Mouse (Mus musculus) heart, postnatal 36 days (tissue): ENCODE results near the gene Gm19402. TPM values are rescaled to one million over a fixed set of nuclear protein-coding genes. Genes with fewer than 3 reads are reported as not detected.
"Not testable (repeated sequence)": the region's sequence is repeated elsewhere in the genome, so short reads cannot be mapped to it uniquely, and the experiment has no call there.

Source experiments
- DNase-seq, 2 experiments: peaks; one replicate each; pipeline ENCODE4 v3.0.0; 2021 to 2022
- intact Hi-C: fragments of 180-260 bp; cut with DNase I; formaldehyde crosslinking; loops from one replicate; pipeline ENCODE4 v1.15.1; 2025
- total RNA-seq, 2 experiments: library from RNA; stranded (reverse); gene quantifications; 2 replicates each; pipeline ENCODE4 v1.2.3; 2021

The Gm19402 gene
- total RNA-seq, result not detected

DNA sequence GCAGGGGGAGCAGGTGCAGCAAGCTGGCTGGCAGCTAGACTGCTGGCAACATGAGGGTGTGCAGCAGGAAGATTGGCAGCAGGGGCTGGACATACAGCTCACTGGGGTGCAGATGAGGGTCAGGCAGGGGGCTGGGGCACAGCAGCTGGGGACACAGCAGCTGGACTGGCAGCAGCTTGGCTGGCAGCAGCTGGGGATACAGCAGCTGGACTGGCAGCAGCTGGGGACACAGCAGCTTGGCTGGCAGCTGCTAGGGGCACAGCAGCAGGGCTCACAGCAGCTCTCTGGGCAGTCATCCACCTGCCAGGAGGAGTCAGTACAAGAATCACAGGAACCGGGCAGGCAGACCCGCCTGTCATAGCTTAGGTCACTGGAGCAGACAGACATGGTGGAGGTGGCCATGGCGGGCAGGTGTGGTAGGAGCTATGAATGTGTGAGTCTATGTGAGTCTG, at the start of gene Gm19402:
Gene Gm19402, minus strand, starts transcription at position 402 of the 452 bp plus-strand sequence.
- DNase-seq, result not testable (repeated sequence)

DNA sequence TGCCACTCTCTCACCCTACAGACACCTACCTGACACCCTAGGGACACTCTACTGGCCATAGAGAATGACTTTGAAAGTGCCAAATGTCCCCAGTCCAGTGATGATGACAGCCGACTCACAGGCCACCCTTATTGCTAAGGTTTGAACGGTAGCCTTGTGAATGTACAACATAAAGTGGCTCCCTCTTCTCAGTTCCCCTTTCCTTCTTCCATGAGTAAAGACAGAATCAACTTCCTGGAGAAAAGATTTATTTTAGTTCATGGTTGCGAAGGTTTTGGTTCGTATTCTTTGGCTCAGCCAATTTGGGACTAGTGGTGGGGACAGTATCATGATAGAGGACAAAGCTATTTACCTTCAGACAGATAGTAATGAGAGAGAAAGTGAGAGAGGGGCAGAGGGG, 48.4 kb upstream of the Gm19402 start:
- intact Hi-C loops, result no loop called here
- DNase-seq, result no peak

More for the DNA sequence above, at the start of gene Gm19402:
- intact Hi-C loops, result not testable (repeated sequence)

- intact Hi-C loops, result no loop called here
- no peak for DNase-seq
Observed at GRCm38 (mm10) chr10:77735928-77736327, 45.4 kb upstream of the Gm19402 start.

GRCm38 (mm10) chr10:77729241-77729640, 38.7 kb upstream of the Gm19402 start:
- DNase-seq, result no peak

GRCm38 (mm10) chr10:77728280-77728679, 37.7 kb upstream of the Gm19402 start:
- DNase-seq, result no peak
- intact Hi-C loops, result loop anchor here (2.0 kb wide), 2 partner anchors 87 to 151 kb away; partner anchors contain the start of gene Gm2696

More at GRCm38 (mm10) chr10:77729241-77729640, 38.7 kb upstream of the Gm19402 start:
- intact Hi-C loops, result loop anchor here (2.0 kb wide), 2 partner anchors 86 to 150 kb away; partner anchors contain the start of gene Gm2696

DNA sequence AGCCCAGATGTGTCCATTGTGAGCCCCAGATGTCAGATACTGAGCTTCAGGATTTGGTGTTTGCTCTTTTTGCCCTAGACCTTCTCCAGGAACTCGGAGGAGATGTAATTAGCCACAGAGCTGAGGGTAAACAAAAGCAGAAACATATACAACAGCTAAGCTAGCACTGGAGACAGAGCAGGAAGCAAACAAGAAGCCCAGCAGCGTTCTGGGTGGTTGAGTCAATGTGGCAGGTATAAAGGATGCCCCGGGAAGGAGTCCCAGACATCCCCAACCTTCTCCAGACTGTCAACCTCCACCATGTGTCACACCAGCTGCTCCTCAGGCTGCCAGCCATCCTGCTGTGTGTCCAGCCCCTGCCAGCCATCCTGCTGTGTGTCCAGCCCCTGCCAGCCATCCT, 35.6 kb upstream of the Gm19402 start, which contains the start of gene Gm10100:
Gene Gm10100, plus strand, starts transcription at position 301 of the 400 bp plus-strand sequence.
- no peak for DNase-seq
- intact Hi-C loops, result no loop called here

- intact Hi-C loops, result no loop called here
- no peak for DNase-seq
Observed at GRCm38 (mm10) chr10:77724855-77725254, 34.3 kb upstream of the Gm19402 start.

DNA sequence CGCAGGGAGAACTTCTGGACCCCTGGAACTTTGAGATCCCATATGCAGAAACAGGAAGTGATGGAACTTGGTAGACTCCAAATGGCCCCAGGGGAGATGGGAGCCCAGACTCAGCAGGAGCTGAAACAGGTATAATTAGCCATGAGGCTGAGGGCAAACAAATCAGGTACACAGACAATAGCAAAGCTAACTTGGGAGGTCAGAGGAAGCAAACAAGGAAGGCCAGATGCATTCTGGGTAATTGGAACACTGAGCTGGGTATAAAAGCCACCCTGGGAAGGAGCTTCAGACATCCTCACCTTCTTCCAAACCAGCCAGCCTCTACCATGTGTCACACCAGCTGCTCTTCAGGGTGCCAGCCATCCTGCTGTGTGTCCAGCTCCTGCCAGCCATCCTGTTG, 29.7 kb upstream of the Gm19402 start, which contains the start of gene Krtap12-1:
Gene Krtap12-1, plus strand, starts transcription at position 301 of the 400 bp plus-strand sequence.
- DNase-seq, intact Hi-C loops: not testable (repeated sequence)

GRCm38 (mm10) chr10:77715507-77715906, 24.9 kb upstream of the Gm19402 start, which contains the start of gene Gm10142:
Gene Gm10142, plus strand, starts transcription at chr10:77715807.
- intact Hi-C loops, result no loop called here
- no peak for DNase-seq

GRCm38 (mm10) chr10:77713734-77714133, 23.2 kb upstream of the Gm19402 start:
- intact Hi-C loops, result loop anchor here (5.0 kb wide), 1 partner anchor 164 kb away; no protein-coding TSS in a partner anchor
- DNase-seq, result peak in 1 of 2 experiments; percentile 2

- DNase-seq, result not testable (repeated sequence)
- intact Hi-C loops, result loop anchor here (5.0 kb wide), 1 partner anchor 166 kb away; no protein-coding TSS in a partner anchor
Observed at GRCm38 (mm10) chr10:77711157-77711556, 20.6 kb upstream of the Gm19402 start, which contains the start of gene Gm10024. Gene Gm10024, plus strand, starts transcription at chr10:77711457.

GRCm38 (mm10) chr10:77709831-77710230, 19.3 kb upstream of the Gm19402 start:
- intact Hi-C loops, result loop anchor here (5.0 kb wide), 1 partner anchor 167 kb away; no protein-coding TSS in a partner anchor
- no peak for DNase-seq

DNA sequence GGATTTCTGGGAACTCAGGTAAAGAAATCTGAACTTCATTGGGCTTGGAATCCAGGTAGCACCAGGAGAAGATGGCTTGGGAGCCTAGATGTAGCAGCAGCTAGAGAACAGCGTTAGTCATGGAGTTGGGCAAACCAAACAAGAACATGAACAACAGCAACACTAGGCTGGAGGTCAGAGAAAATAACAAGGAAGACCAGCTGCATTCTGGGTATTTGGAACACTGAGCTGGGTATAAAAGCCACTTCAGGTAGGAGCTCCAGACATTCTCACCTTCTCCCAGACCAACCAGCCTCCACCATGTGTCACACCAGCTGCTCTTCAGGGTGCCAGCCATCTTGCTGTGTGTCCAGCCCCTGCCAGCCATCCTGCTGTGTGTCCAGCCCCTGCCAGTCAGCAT, 15.8 kb upstream of the Gm19402 start, which contains the start of gene Gm10272:
Gene Gm10272, plus strand, starts transcription at position 301 of the 400 bp plus-strand sequence.
- DNase-seq, result no peak
- intact Hi-C loops, result no loop called here

DNA sequence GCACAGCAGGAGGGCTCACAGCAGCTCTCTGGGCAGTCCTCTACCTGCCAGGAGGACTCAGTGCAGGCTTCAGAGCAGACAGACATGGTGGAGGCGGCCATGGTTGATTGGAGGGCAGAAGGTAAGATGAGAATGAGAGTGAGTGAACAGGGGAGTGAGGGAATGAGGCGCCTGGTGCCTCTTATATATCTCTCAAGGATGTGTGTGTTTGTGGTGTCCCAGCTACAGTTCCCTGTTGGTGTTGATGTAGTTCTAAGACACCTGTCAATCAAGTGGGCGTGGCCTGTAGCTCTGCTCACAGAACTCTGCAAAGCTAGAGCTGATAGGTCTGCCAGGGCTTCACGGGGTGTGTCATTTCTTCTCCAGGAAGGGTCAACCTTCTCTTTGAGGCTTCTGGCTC, 6.6 kb upstream of the Gm19402 start, which contains the start of gene Gm9508:
Gene Gm9508, minus strand, starts transcription at position 101 of the 400 bp plus-strand sequence.
- no peak for DNase-seq
- intact Hi-C loops, result no loop called here

DNA sequence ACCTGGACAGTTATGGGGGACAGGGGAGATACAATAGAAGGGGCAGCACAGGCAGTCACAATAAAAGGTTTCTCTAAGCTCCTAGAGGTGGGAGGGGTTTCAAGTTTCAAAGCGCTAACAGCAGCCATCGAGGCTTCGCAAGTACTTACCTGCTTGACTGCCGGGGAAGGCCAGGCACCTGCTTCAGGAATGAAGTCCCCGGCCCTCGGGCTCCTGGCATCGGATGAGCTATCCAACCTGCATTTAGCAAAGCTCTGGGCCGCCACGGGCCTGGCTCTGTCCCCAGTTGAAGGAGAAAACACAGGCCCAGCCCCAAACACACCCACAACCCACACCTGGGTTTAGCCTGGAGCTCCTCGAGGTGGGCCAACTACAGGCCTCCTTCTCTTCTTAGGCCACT, 3.5 kb downstream of the Gm19402 start:
- DNase-seq, result no peak
- intact Hi-C loops, result no loop called here

DNA sequence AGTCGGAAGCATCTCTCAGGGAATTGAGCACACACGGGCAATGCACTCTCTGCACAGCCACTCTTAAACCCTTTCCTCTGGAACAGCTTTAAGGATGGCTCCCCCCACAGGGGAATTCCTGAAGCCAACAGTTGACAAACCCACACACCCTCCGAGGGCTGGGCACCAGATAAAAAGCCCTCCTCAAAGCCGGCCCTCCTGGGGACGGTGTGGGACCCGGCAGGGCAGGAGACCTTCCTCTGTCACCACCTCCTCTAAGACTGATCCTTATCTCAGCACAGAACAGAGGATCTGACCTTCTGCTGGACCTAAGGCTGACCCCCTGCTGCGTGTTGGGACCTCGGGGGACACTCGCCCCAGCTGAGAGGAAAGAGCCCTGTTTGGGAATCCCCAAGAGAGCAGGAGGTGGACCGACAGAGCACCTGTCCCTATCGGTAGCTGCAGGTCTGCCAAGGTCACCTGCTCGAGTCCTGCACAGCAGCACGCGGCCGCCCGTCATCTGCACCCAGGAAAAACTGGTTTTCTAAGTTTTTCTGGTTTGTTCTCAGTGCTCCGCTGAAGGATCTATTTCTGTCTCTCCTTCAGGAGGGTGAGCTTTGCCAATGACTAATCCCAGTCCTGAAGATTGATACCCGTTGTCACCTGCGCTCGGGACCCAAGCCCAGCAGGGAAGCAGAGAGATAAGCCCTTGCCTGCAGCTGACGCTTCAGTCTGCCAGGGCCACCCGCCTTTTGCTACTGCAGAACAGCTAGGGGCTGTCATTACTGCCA, 4.5 kb downstream of the Gm19402 start, which contains the start of gene Tspear:
Gene Tspear, plus strand, starts transcription at position 675 of the 770 bp plus-strand sequence.
- intact Hi-C loops, result no loop called here
- DNase-seq, result no peak

- no peak for DNase-seq
- intact Hi-C loops, result no loop called here
Observed at GRCm38 (mm10) chr10:77684181-77684580, 6.4 kb downstream of the Gm19402 start.

- no peak for DNase-seq
- intact Hi-C loops, result no loop called here
Observed at GRCm38 (mm10) chr10:77682994-77683393, 7.6 kb downstream of the Gm19402 start.

- intact Hi-C loops, result no loop called here
- no peak for DNase-seq
Observed at GRCm38 (mm10) chr10:77677562-77677961, 13.0 kb downstream of the Gm19402 start.

GRCm38 (mm10) chr10:77673765-77674164, 16.8 kb downstream of the Gm19402 start:
- intact Hi-C loops, result no loop called here
- DNase-seq, result no peak

DNA sequence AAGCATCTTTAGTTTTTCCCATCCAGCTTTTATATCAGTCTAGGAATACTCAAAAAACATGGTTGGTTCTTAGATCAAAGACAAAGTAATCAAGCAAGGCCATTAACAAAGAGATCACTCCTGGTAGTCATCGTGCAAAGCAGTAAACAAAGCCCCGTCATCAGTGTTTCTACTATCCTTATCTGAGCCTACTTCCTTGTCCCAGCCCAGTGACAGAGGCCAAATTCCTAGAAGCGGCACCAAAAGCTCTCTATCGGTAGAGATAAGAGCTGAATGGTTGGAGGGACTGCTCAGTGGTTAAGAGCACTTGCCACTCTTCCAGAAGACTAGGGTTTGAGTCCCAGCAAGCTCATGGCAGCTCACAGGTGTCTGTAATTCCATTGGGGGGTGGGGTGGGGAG, 19.0 kb downstream of the Gm19402 start:
- no peak for DNase-seq
- intact Hi-C loops, result no loop called here
